Mouse (Mus musculus) spleen, postnatal 4 days (tissue): ENCODE measurements around the gene Fmo4.

Experiments
- DNase-seq, 2 experiments: peaks; one replicate each; pipeline ENCODE4 v3.0.0; 2022; ENCODE audit warnings: low spot score in 2 of 2

The Fmo4 gene

GRCm38 (mm10) chr1:162813836-162814156, at the start of gene Fmo4:
TSS of gene Fmo4 (minus strand) at chr1:162813972.
- no peak for DNase-seq

DNA sequence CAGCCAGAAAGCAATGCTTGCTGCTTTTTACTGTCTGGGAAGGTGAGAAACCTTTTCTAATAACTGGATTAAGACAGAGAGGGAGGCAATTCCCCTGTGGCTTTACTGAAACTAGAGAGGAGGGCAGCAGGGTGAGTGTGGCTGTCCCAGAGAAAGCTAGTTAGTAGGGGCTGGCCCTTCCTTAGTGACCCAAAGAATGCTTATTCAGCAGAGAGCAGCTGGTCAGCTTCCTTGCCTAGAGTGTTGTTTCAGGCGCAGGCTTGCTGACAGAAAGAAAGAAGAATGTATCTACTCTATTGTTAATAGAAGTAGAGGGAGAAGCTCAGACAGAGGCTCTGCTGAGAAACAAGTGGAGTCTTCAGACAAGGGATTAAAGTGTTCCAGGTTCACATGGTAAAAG, 48.6 kb upstream of the Fmo4 start:
- DNase-seq = no peak

- no peak for DNase-seq
Measured at GRCm38 (mm10) chr1:162859996-162860605, 46.3 kb upstream of the Fmo4 start.

GRCm38 (mm10) chr1:162859545-162859976, 45.8 kb upstream of the Fmo4 start:
- DNase-seq = no peak

DNA sequence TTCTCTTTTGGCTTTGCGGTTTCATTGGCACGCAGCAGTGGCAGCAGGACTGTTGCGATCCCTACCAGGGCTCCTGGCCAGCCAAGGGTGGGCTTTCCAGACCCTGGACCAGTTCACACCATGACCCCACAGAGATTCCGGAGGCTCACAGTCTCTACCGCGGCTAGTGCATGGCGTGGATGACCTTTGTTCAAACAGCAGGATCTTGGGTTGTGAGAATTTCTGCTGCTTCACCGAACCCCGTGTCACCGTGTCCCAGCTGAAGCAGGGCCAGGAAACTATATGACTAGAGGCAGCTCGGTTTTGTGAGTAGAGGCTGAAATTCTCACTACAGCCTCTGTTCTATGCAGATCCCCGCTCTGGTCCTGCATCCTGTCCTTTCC, 45.0 kb upstream of the Fmo4 start:
- DNase-seq = no peak

GRCm38 (mm10) chr1:162857766-162858747, 44.3 kb upstream of the Fmo4 start:
- no peak for DNase-seq

DNA sequence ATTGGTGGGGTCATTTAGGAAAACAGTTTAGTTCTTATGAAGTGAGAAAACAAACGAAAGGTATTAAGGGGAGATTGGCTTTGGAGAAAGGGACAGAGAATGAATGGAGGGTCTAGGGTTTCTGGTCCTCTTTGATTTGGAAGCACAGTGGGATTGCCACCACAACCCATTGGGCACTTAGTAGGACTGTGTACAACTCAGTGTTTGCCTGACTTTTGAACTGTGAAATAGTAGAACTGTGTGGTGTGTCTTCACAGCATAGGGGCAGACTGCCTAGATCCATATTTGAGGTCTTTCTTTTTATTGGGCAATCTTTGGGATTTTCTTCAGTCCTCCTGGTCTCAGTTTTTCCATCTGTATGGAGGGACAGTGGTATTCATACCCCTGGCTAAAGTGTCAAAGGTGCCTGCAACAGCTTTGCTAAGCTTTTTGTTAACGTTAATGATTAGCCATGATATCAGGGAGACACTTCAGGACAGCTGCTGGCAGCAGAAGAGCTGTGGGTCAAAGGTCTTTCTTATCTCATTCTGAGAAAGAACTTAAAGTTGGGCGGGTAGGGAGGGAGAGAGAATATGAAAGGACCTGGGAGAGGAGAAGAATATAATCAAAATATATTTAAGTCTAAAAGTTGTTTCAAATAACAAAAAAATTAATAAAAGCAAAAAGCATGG, 40.2 kb upstream of the Fmo4 start:
- no peak for DNase-seq

- no peak for DNase-seq
Measured at GRCm38 (mm10) chr1:162847554-162847953, 33.8 kb upstream of the Fmo4 start.

DNA sequence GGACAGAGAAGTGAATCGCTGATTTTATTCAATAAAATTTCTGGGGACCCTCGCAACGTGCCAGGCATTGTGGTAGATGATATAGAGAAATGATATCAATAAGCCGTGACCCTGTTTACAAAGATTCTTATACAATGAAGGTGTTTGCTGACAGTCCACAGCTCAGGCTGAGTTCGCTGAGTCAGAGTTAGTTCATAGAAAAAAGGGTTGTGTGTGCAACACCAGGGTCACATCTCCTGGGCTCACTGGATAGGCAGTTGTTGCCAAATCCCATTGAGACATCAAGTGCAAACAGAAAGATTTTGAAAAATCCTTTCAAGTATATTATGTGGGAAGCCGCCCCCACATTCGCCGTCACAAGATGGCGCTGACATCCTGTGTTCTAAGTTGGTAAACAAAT, 26.4 kb upstream of the Fmo4 start:
- peak in 1 of 2 experiments; percentile 36 for DNase-seq

DNA sequence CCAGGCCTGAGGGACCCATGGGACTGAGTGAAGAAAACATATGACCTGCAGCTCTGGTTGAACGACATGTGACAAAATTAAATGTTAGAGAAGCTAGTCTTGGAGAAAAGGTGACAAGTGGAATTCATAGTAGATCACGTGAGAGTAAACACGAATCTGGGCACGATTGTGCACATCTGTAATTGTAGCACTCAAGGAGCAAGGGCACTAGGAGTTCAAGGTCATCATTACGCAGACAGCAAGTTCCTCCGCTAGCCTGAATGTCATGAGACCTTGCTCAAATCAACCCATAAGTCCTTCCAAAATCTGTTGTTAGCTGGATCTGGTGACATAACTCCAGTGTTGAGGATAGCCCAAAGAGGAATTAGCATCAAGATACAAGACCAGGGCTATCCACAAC, 25.2 kb upstream of the Fmo4 start:
- peak in 1 of 2 experiments; percentile 23 for DNase-seq

- peak in 1 of 2 experiments; percentile 1 for DNase-seq
Measured at GRCm38 (mm10) chr1:162834342-162834741, 20.6 kb upstream of the Fmo4 start.

DNA sequence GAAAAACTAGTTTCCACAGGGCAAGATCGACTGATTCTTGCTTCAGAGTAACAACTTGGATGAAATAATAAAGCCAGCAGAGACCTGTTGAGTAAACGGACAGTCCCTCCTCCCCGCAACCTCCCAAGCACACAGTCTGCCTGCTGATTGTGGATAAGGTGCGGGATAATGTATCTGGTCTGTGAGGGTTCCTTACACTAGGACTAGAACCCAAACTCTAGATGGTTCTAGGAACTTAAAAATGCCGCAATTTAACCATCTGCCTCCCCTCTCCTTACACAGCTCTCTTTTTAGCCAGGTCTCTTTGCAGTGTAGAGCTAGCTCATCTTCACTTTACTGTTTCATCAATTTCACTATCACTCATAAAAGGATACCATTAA, 18.8 kb upstream of the Fmo4 start:
- no peak for DNase-seq

GRCm38 (mm10) chr1:162831838-162832573, 18.2 kb upstream of the Fmo4 start:
- peak in 1 of 2 experiments; percentile 38 for DNase-seq

- DNase-seq = no peak
Measured at GRCm38 (mm10) chr1:162819280-162819679, 5.5 kb upstream of the Fmo4 start.

GRCm38 (mm10) chr1:162815381-162816127, 1.8 kb upstream of the Fmo4 start:
- no peak for DNase-seq

GRCm38 (mm10) chr1:162814932-162815331, 1.2 kb upstream of the Fmo4 start:
- no peak for DNase-seq

GRCm38 (mm10) chr1:162813143-162813835, 483 bp downstream of the Fmo4 start:
- DNase-seq = no peak

DNA sequence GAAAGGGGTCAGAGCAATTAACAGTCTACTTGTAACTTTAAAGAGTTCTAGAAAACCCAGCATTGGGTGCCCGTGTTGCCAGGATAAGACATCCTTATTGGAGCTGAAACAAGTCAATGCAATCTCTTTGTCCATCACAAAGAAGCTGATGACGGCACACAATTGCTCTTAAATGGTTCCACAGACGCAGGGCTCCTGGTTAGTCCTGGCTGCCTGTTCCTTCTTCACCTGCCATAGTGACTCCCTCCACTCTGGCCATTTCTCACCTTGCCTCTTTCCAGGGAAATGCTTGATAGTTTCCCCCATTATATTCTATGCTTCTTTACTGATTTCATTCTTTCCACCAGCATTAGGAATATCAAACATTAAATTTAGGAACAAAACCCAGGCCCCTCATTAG, 5.2 kb downstream of the Fmo4 start:
- DNase-seq = no peak

GRCm38 (mm10) chr1:162807441-162807840, 6.3 kb downstream of the Fmo4 start:
- DNase-seq = no peak

DNA sequence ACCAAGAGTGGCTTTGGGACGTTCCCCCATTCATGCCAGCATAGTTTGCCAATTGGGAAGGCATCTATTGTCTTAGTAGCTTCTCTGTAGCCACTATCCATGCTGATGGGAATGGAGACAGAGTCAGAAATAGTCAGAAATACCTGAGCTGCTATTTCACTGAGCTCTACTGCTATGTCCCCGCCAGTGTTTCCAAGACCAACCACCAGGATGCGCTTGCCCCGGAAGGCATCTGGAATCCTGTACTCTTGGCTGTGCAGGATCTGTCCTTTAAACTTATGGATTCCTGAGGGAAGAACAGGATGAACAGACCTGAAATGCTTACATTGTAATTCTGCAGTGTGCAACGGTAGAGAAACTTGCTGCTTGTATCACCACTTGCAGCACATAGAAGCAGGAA, 8.8 kb downstream of the Fmo4 start:
- no peak for DNase-seq

GRCm38 (mm10) chr1:162796441-162796840, 17.3 kb downstream of the Fmo4 start:
- DNase-seq = no peak
